Mouse (Mus musculus): ENCODE measurements at regions not wholly inside any gene's neighbourhood (a gene's known extent, or its start where the extent isn't known, plus 50 kb on each side); places are given as distances from the start of the nearest gene placed in this dataset.

DNA sequence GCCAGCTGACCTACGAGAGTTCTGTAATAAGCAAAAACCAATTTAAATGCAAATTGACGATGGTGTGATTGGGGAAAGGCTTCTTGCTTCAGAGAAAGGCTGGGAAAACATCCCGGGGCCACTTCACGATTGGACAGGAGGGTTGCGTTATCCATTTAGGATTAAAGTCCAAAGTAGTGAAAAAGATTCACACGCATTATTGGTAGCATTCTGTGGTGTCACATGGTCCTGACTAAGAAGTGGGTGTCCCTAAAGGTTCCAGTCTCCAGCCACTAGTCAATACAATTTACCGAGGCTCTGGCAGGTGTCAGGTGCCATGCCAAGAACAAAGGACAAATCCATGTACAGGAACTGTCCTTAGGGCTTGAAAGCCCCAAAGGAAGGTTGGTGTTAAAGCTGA lies 86.9 kb upstream of the Cpeb4 start:
- TF ChIP-seq POLR2A (IDR thresholded peaks at IDR 0.05; ENCODE audit: borderline replicate concordance, insufficient read depth, low read length): no peak
- TF ChIP-seq CTCF (IDR thresholded peaks at IDR 0.05; ENCODE audit: borderline replicate concordance, insufficient read depth, low read depth, low read length): no peak
